Mouse (Mus musculus): ENCODE measurements around the gene Tgfb2.

The Tgfb2 gene

DNA sequence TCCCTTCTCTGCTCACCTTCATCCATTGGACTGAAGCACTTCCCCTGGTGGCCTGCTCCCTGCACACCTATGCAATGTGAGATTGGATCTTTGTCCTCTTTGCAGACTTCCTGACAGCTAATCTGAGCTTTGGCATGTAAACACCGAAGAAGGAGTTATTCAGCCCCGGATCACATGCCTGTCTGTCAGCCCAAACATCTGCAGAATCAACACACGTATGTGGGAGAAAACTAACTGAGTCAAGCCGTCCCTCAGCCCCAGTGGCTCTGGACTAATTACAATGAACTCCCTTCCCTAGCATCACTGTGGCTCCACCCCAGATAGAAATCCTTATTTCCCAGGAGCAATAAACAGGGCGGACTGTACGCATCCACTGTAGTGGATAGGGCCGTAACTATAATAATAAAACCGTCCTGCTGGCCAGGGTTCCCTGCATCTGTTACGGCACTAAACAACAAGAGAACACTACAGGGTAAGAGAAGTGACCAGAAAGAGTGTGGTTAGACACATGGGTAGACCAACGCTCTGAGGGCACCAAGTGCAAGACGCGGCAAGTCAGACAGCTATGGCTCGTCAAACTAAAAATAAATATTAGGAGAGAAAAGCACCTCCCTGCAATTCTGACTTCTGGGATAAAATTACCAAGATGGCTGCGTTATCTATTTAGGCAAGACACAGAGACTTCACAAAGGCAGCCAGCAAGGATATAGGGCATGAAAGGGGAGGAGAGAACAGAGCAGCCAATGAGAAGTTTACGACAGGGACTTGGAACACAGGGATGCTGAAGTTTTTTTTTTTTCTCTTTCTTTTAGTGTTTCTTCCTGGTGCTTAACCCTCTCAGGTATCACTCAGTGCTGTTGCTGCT, 3.2 kb downstream of the Tgfb2 start:
- DNase-seq: no peak

- DNase-seq: no peak
Measured at GRCm38 (mm10) chr1:186701206-186701905, 4.4 kb downstream of the Tgfb2 start.

DNA sequence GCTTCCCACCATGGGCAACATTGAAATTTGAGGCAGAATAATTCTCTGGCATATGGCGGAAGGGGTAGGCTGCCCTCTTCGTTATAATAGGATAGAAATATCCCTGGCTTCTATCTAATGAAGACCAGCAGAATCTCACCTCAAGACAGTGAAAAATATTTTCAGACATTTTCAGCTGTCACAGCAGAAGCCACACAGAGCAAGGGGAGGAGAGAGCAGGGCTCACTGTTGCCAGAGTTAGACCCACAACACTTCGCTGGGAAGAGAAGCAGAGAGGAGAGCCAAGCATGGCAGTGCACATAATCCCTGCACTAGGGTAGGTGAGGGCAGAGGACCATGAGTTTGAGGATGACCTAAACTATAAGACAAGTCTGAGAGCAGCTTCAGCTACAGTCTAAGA, 5.3 kb downstream of the Tgfb2 start:
- no peak for DNase-seq

DNA sequence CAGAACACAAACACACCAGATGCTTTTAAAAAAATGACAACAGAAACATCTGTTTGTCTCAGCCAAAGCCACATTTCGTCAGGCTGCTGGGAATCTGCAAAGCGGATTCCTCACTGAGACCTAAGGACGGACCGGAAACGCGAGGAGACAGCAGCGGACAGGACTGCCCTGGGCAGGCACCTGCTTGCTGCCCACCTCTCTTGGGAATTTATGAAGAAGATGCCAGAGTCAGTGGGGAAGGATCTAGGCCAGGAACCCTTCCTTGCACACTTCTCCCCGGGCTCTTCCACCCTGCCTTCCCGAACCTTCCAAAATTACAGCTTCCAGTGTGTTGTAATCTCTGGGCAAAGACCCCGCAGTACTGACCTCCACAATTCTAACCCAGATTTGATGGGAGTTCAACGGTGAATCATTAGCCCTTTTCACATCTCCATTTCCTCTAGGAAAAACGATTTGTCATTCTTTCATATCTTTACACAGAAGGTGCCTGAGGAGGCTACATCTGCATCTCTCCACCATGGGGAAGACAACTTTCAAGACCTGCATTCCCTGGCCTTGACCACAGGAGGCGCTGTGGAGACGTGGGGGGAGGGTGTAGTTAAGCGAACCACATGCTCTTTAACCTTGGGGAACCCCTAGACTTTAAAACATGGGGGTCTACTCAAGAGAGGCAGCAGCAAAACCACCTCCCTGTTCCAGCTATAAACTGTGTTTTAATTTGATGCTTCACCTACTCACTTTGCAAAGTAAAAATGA, 7.0 kb downstream of the Tgfb2 start:
- DNase-seq: no peak

DNA sequence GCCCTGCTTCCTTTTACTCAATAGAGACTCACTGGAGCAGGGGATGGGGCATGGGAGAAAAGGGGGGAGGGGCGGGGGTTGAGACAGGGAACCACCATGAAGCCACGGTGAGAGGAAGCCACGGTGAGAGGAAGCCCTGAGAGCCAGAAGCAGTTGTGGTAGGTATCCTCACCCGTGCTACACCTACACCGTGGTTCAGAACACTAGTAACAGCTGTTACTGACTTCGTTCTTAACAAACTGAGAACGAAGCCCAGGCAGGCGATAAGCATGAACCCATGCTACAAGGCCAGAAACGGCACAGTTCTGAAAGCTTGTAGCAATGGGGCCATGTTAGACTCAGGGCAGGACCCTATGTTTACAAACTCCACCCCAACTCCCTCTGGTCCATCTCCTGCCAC, 9.6 kb downstream of the Tgfb2 start:
- DNase-seq: no peak

- no peak for DNase-seq
Measured at GRCm38 (mm10) chr1:186695361-186695760, 10.4 kb downstream of the Tgfb2 start.

DNA sequence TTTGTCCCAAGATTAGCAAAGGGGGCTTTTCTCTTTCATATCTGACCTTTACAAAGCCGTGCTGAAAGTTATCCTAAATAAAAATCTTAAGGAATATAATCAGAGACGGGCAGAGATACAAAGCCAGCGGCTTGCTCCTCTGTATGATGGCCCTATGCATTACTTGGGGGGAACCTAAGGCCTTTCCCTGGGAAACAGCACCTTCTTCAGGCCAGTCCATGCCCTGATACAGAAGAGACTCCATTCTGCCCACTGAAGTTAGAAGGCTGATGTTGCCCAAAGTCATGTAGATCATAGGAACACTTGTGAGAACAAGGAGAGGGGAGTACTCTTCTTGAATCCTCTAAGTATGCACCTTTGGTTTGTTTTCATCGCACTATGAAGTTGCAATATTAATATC, 13.4 kb downstream of the Tgfb2 start:
- no peak for DNase-seq

DNA sequence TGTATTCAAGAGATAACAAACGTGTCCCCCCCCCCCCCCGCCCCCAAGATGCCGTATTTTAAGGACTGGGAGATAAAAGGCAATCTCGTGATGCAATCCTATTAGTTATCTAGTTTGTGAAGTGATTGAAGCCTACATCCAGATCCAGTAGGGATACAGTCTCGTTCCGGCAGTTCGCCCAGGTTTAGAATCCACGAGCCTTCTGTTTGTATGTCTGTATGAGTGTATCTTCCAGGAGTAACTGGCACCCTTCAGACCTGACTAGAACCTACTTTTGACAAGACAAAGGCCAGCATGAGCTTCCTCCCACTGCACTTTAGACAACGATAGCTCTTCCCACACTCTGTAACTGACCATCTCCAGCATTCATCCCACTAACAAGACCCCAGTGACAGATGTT, 14.1 kb downstream of the Tgfb2 start:
- DNase-seq: no peak

GRCm38 (mm10) chr1:186684041-186684440, 21.7 kb downstream of the Tgfb2 start:
- no peak for DNase-seq

DNA sequence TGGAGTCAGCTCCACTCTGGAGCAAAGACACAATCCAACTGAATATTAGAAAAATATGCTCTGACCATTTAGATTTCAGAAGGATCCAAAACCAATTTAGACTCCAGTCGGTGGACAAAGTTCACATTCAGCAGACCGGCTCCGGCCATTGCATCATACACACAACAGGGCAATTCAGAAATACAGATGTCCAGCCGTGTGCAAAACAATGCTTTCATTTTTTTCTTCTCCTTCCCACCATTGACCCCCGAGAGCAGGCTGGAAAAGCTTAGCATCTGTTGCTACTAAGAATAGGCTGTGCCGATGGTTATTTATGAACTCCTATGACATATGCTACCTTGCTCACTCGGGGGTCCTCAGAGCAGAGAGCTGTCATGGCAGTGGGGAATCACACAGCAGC, 23.2 kb downstream of the Tgfb2 start:
- no peak for DNase-seq

DNA sequence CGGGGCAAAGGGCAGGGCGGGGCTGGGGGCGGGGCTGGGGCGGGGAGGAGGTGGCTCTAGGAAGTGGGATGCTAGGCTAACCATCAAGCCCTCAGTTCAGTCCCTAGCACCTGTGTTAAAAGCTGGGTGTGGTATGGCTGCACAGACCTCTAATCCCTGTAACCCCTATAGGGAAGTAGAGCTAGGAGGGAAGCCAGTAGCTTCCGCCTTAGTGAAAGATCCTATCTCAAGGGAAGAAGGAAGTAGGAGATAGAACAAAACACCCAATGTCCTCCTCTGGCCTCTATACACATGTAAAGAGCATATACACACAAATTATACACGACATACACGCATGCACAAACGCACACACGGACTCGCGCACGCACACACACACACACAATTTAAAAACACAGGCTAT, 28.2 kb downstream of the Tgfb2 start:
- no peak for DNase-seq

DNA sequence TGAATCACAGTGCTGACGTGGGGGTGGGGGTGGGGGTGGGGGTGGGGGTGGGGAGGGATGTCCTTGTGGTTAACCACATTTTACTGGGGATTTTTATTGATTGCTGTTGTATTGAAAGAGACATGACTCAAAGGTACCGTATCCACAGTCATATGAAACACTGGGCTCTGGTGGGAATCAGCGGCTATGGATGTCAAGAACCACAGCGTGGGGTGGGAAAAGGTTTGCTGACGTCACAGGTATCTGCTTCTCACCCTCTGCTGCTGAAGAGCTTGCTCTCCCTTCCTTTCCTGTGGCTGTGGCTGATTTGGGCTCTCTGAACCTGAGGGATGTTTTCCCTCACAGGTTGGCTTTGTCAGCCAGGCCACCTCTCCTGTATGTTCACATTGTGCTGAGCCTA, 29.6 kb downstream of the Tgfb2 start:
- no peak for DNase-seq

- no peak for DNase-seq
Measured at GRCm38 (mm10) chr1:186675263-186675662, 30.5 kb downstream of the Tgfb2 start.

DNA sequence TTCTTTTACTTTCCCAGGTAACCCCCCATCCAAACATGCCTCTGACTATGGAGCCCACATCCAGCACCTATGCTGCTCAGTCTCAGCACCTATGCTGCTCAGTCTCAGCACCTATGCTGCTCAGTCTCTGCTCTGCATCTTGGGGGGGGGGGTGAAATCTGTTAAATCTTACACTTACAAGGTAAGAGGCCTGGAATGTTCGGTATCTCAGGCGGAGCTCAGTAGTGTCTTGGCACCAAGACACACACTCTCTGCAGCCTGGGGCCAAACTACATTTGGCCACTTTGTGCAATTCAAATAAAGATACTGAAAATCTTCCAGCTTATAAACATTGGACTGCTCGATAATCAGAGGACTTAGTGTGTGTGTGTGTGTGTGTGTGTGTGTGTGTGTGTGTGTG, 31.2 kb downstream of the Tgfb2 start:
- DNase-seq: no peak

DNA sequence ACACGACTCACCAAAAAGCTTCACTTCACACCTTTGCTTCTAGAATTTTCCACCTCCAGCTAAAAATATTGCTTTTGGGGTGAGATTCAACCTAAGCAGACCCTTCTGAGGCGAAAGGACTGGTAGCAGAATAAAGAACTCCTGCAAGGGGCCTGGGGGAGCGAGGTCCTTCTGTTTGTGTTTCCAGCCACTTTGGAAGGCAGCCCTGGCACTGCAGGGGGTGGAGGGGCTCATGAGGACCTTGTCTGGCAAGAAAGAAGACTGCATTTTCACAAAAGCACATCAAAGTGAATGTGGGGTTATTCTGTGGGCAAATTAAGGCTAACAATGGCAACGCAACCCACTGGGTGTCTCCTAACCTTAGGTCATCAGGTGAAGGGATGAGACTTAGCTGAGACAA, 32.6 kb downstream of the Tgfb2 start:
- no peak for DNase-seq

- no peak for DNase-seq
Measured at GRCm38 (mm10) chr1:186663412-186663811, 42.4 kb downstream of the Tgfb2 start.

- no peak for DNase-seq
Measured at GRCm38 (mm10) chr1:186662996-186663395, 42.8 kb downstream of the Tgfb2 start.

GRCm38 (mm10) chr1:186661206-186661921, 44.4 kb downstream of the Tgfb2 start:
- DNase-seq: no peak

DNA sequence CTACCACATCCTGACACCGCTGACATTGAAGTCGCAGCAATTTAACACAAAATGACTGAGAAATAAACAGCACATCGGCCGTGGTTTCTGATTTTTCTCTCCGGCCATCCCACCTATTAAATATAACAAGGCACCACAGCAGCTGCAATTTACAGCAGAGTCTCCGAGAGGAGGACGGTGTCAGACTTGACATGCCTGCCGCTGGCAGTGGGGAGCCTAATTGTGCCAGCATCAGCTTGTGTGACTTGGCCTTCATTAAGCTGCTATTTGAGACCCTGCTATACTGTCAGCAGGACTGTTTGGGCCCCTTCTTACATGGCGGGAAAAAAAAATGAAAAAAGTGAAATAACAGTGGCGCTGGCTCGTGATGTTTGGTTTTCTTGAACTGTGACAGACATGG, 47.0 kb downstream of the Tgfb2 start:
- DNase-seq: no peak

- DNase-seq: no peak
Measured at GRCm38 (mm10) chr1:186657559-186658219, 48.1 kb downstream of the Tgfb2 start.

GRCm38 (mm10) chr1:186656732-186657329, 49.0 kb downstream of the Tgfb2 start:
- no peak for DNase-seq

DNA sequence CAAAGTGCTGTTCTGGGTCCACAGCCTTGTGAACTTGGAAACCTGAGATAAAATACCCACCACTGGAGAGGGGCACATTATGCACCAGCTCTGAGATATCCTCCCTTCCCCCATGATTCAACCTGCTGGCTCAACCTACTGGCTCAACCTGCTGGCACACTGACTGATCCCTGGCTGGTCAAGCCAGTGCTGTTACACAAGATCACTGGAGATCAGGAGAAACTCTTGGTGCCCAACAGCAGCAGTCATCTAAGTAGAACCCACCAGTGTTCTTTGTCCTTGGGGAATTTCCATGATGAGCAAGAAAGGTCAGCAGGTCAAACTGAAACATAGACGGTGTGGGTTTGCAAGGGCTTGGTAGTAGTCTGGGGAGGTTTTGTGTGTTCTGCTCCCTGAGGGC, 49.6 kb downstream of the Tgfb2 start:
- no peak for DNase-seq
